Mouse (Mus musculus) embryo, embryonic 10 days (tissue): ENCODE measurements around the gene Atp2b2.

ENCODE experiments used
- DNase-seq: peaks from one replicate; pipeline ENCODE4 v3.0.0-alpha.2; 2015; ENCODE audit warnings: low spot score

The Atp2b2 gene

GRCm38 (mm10) chr6:113857310-113857873, 185.0 kb downstream of the Atp2b2 start:
- DNase-seq: no peak

- DNase-seq: no peak
These were observed 185.6 kb downstream of the Atp2b2 start for GRCm38 (mm10) chr6:113856790-113857189.

- no peak for DNase-seq
These were observed 186.2 kb downstream of the Atp2b2 start for GRCm38 (mm10) chr6:113856095-113856646.

- DNase-seq: no peak
These were observed 186.8 kb downstream of the Atp2b2 start for GRCm38 (mm10) chr6:113855581-113855980.

GRCm38 (mm10) chr6:113852318-113852717, 190.1 kb downstream of the Atp2b2 start:
- peak; percentile 91 for DNase-seq

GRCm38 (mm10) chr6:113849819-113850218, 192.6 kb downstream of the Atp2b2 start:
- DNase-seq: no peak

- DNase-seq: no peak
These were observed 193.8 kb downstream of the Atp2b2 start for GRCm38 (mm10) chr6:113848655-113849054.

- DNase-seq: no peak
These were observed 195.3 kb downstream of the Atp2b2 start for GRCm38 (mm10) chr6:113847092-113847491.

- peak; percentile 52 for DNase-seq
These were observed 199.2 kb downstream of the Atp2b2 start for GRCm38 (mm10) chr6:113843248-113843647.

- peak; percentile 10 for DNase-seq
These were observed 203.9 kb downstream of the Atp2b2 start for GRCm38 (mm10) chr6:113838493-113838892.

GRCm38 (mm10) chr6:113837740-113838139, 204.7 kb downstream of the Atp2b2 start:
- no peak for DNase-seq

GRCm38 (mm10) chr6:113836545-113836944, 205.9 kb downstream of the Atp2b2 start:
- no peak for DNase-seq

- no peak for DNase-seq
These were observed 211.9 kb downstream of the Atp2b2 start for GRCm38 (mm10) chr6:113830463-113830862.

GRCm38 (mm10) chr6:113827309-113827708, 215.1 kb downstream of the Atp2b2 start:
- DNase-seq: no peak

- DNase-seq: peak; percentile 68
These were observed 220.0 kb downstream of the Atp2b2 start for GRCm38 (mm10) chr6:113822417-113822816.

GRCm38 (mm10) chr6:113816690-113817089, 225.7 kb downstream of the Atp2b2 start:
- no peak for DNase-seq

GRCm38 (mm10) chr6:113811462-113811861, 231.0 kb downstream of the Atp2b2 start:
- DNase-seq: no peak

GRCm38 (mm10) chr6:113810667-113811066, 231.7 kb downstream of the Atp2b2 start:
- no peak for DNase-seq

- DNase-seq: no peak
These were observed 236.2 kb downstream of the Atp2b2 start for GRCm38 (mm10) chr6:113806241-113806640.

- no peak for DNase-seq
These were observed 241.2 kb downstream of the Atp2b2 start for GRCm38 (mm10) chr6:113801233-113801632.

GRCm38 (mm10) chr6:113799915-113800314, 242.5 kb downstream of the Atp2b2 start:
- no peak for DNase-seq

- DNase-seq: peak; percentile 15
These were observed 243.1 kb downstream of the Atp2b2 start for GRCm38 (mm10) chr6:113799349-113799748.

- no peak for DNase-seq
These were observed 243.5 kb downstream of the Atp2b2 start for GRCm38 (mm10) chr6:113798921-113799320.

- DNase-seq: peak; percentile 40
These were observed 247.1 kb downstream of the Atp2b2 start for GRCm38 (mm10) chr6:113795241-113795702.
